Mouse (Mus musculus) small intestine, adult 2 months (tissue): ENCODE measurements around the gene Klk10.

Source experiments
- CTCF ChIP-seq: fragments of 200-500 bp; IDR thresholded peaks from 2 replicates; pipeline ENCODE4 v1.5.1; 2012; ENCODE audit warnings: low read depth, mild to moderate bottlenecking, control low read depth, inconsistent platforms, low read length, moderate library complexity, mixed read lengths; ENCODE audit not compliant: insufficient replicate concordance, insufficient read length; ENCODE audit errors: extremely low read depth
- POLR2A ChIP-seq: fragments of 200-500 bp; IDR thresholded peaks from 2 replicates; pipeline ENCODE4 v1.6.1; 2012; ENCODE audit warnings: low read depth, mild to moderate bottlenecking, control low read depth, inconsistent platforms, low read length, moderate library complexity

DNA sequence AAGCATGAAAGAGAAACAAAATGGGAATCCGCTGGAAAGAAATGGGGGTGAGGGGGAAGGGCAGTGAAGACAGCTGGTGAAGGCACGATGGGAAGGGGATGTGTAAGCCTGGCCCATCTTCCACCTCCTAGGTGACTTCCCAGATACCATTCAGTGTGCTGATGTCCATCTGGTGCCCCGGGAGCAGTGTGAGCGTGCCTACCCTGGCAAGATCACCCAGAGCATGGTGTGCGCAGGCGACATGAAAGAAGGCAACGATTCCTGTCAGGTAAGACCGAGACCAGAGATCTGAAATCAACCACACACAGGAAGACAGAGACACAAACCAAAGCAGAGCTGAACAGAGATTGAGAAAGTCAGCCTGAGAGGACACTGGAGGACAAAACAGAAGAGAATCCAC, 48.2 kb downstream of the Klk10 start:
- TF ChIP-seq CTCF (no peak), POLR2A (no peak)
